Mouse (Mus musculus) cerebellum, adult 2 months (tissue): ENCODE results near the gene Zfyve9.

Source experiments
- CTCF ChIP-seq: fragments of 200-500 bp; IDR thresholded peaks from 2 replicates; pipeline ENCODE4 v1.5.1; 2011; ENCODE audit warnings: low read depth, mild to moderate bottlenecking, control low read depth, low read length, moderate library complexity, borderline replicate concordance; ENCODE audit not compliant: insufficient read depth
- POLR2A ChIP-seq: fragments of 200-500 bp; IDR thresholded peaks from 2 replicates; pipeline ENCODE4 v1.6.1; 2011; ENCODE audit warnings: low read length, control low read depth, borderline replicate concordance; ENCODE audit not compliant: insufficient read depth

DNA sequence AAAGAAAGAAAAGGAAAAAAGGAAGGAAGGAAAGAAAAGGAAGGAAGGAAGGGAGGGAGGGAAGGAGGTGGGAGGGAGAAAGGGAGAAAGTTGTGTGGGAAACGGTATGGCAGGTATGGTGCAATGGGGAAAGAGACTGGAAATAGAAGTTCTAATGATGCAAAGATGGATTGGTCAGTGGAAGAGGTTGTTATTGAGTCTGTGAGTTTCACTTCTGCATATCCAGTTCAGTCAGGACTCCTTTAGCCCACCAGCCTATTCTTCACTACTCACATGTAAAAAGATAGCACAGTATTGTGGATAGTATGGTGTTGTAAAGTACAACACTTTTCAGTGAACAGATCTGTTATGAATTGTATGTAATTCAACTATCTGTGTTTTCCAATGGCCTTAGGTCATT, 9.9 kb upstream of the Zfyve9 start:
- TF ChIP-seq POLR2A, result no peak
- TF ChIP-seq CTCF, result no peak
